Mouse (Mus musculus) myocyte (in vitro differentiated cells): Measurements from ENCODE around the gene Shisa9. TPM values are rescaled to one million over a fixed set of nuclear protein-coding genes. Genes with fewer than 3 reads are reported as not detected.

Source experiments
- H3K27me3 ChIP-seq: one replicate; pipeline ENCODE4 v1.6.1; 2011; ENCODE audit not compliant: control insufficient read depth, insufficient read depth, insufficient read length
- H3K36me3 ChIP-seq: one replicate; pipeline ENCODE4 v1.6.1; 2011; ENCODE audit not compliant: control insufficient read depth, insufficient read depth
- H3K4me2 ChIP-seq: one replicate; pipeline ENCODE4 v1.6.1; 2011; ENCODE audit warnings: low read depth, control low read depth
- H3K4me3 ChIP-seq: one replicate; pipeline ENCODE4 v1.5.1; 2011; ENCODE audit warnings: mild to moderate bottlenecking, control low read depth, moderate library complexity
- H3K79me2 ChIP-seq: one replicate; pipeline ENCODE4 v1.6.1; 2011; ENCODE audit not compliant: control insufficient read depth, insufficient read depth
- H3ac ChIP-seq: one replicate; pipeline ENCODE4 v1.6.1; 2011; ENCODE audit not compliant: control insufficient read depth, insufficient read length
- CEBPB ChIP-seq: IDR thresholded peaks from 2 replicates; pipeline ENCODE4 v1.6.1; 2011; ENCODE audit warnings: mild to moderate bottlenecking, moderate library complexity; ENCODE audit not compliant: poor library complexity, insufficient read depth, severe bottlenecking
- E2F4 ChIP-seq: IDR thresholded peaks from one replicate; pipeline ENCODE4 v1.6.1; 2011; ENCODE audit warnings: mild to moderate bottlenecking, control low read depth, moderate library complexity; ENCODE audit not compliant: insufficient read depth
- MAX ChIP-seq: IDR thresholded peaks from one replicate; pipeline ENCODE4 v1.6.1; 2011; ENCODE audit warnings: low read depth, mild to moderate bottlenecking, control low read depth
- MYOD1 ChIP-seq, 3 experiments: IDR thresholded peaks; one replicate each; pipeline ENCODE4 v1.6.1; 2011; ENCODE audit warnings: control low read depth in 2 of 3, low read depth in 2 of 3, mild to moderate bottlenecking in 2 of 3, moderate library complexity in 1 of 3; ENCODE audit not compliant: insufficient read length in 2 of 3, control insufficient read depth in 1 of 3
- MYOG ChIP-seq, 3 experiments: IDR thresholded peaks; one replicate each; pipeline ENCODE4 v1.6.1; 2011; ENCODE audit warnings: control low read depth in 2 of 3, low read depth in 2 of 3, mild to moderate bottlenecking in 2 of 3; ENCODE audit not compliant: insufficient read length in 2 of 3, control insufficient read depth in 1 of 3, insufficient read depth in 1 of 3
- POLR2A ChIP-seq: IDR thresholded peaks from one replicate; pipeline ENCODE4 v1.6.1; 2011; ENCODE audit warnings: low read depth, mild to moderate bottlenecking, control low read depth, moderate library complexity; ENCODE audit not compliant: insufficient read length
- POLR2AphosphoS2 ChIP-seq: IDR thresholded peaks from one replicate; pipeline ENCODE4 v1.6.1; 2011; ENCODE audit warnings: low read depth, control low read depth; ENCODE audit not compliant: insufficient read length
- REST ChIP-seq: IDR thresholded peaks from one replicate; pipeline ENCODE4 v1.6.1; 2011; ENCODE audit warnings: mild to moderate bottlenecking, control low read depth, moderate library complexity; ENCODE audit not compliant: insufficient read depth, insufficient read length
- SRF ChIP-seq: IDR thresholded peaks from one replicate; pipeline ENCODE4 v1.6.1; 2011; ENCODE audit warnings: low read depth; ENCODE audit not compliant: control insufficient read depth, insufficient read length
- TCF12 ChIP-seq: IDR thresholded peaks from one replicate; pipeline ENCODE4 v1.6.1; 2011; ENCODE audit warnings: mild to moderate bottlenecking, control low read depth; ENCODE audit not compliant: poor library complexity, insufficient read depth, severe bottlenecking
- TCF3 ChIP-seq: IDR thresholded peaks from one replicate; pipeline ENCODE4 v1.6.1; 2011; ENCODE audit warnings: low read depth, control low read depth; ENCODE audit not compliant: insufficient read length
- USF1 ChIP-seq: IDR thresholded peaks from one replicate; pipeline ENCODE4 v1.6.1; 2011; ENCODE audit warnings: low read depth, mild to moderate bottlenecking, control low read depth, moderate library complexity
- polyA plus RNA-seq: library from polyadenylated mRNA; unstranded; fragments of >200 nt; fragmentation: generic; extraction: Trizol; gene quantifications from one replicate; pipeline ENCODE4 v1.2.1, GENCODE M21; 2012; ENCODE audit warnings: missing spikeins

Gene Shisa9
- polyA plus RNA-seq, 1 experiment = not detected

DNA sequence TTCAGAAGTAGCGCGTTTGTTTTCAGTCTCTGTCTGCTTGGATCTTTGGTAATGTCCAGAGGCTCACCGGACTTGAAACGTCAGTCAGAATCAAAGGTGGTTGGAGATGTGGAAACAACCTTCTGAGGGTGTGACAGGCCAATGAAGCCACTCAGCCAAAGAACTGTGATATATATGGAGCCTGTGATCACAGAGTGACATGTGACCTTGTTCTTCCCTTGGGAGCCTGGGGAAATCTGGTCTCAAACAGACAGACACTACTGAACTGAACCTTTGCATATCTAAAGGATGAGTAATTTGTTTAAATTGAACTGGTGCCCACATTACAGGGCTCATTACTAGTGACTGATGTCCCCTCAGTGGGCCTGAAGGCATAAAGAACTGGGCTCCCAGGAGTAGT, 168.1 kb downstream of the Shisa9 start:
- Histone ChIP-seq H3K79me2 (no peaks in the 10 kb centered on the region), H3ac (no peak overlapping the region), H3K36me3 (no peaks in the 10 kb centered on the region), H3K4me3 (no peak overlapping the region), H3K27me3 (no peaks in the 10 kb centered on the region), H3K4me2 (no peak overlapping the region)
- no peak for TF ChIP-seq USF1
- no peak for TF ChIP-seq MYOG (IDR thresholded peaks at IDR 0.05; ENCODE audit: control insufficient read depth in 1 of 3, insufficient read depth in 1 of 3, insufficient read length in 2 of 3, low read depth in 2 of 3)
- no peak for TF ChIP-seq TCF12
- TF ChIP-seq MAX = no peak
- TF ChIP-seq MYOD1 (IDR thresholded peaks at IDR 0.05; ENCODE audit: control insufficient read depth in 1 of 3, insufficient read length in 2 of 3, low read depth in 2 of 3) = no peak
- no peak for TF ChIP-seq CEBPB
- no peak for TF ChIP-seq POLR2AphosphoS2
- no peak for TF ChIP-seq SRF
- no peak for TF ChIP-seq TCF3
- no peak for TF ChIP-seq REST
- no peak for TF ChIP-seq POLR2A
- TF ChIP-seq E2F4 = no peak

DNA sequence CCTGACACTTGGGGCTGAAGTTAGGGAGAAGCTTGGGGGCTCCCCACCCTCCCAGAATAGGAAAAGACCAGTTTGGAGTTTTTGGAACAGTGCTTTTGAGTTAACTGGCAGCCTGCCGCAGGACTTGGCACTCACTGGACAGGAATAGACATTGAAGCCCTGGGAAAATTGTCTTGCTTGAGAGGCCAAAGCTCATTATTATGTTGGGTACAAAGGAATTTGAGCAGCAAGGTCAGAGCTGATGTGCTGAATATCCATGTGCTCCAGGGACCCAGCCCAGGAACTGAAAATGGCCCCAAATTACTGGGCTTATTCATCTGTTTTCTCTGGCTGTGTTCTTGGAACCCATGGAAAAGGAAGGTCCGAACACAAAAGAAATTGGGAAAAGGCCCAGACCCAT, 170.6 kb downstream of the Shisa9 start:
- no peak overlapping the region for H3K4me2 ChIP-seq
- H3K27me3 ChIP-seq = no peaks in the 10 kb centered on the region
- no peaks in the 10 kb centered on the region for H3K79me2 ChIP-seq
- TF ChIP-seq MYOD1 (IDR thresholded peaks at IDR 0.05; ENCODE audit: control insufficient read depth in 1 of 3, insufficient read length in 2 of 3, low read depth in 2 of 3) (no peak), REST (no peak), POLR2AphosphoS2 (no peak), SRF (no peak), CEBPB (no peak), TCF12 (no peak), MYOG (IDR thresholded peaks at IDR 0.05; ENCODE audit: control insufficient read depth in 1 of 3, insufficient read depth in 1 of 3, insufficient read length in 2 of 3, low read depth in 2 of 3) (no peak), E2F4 (no peak), TCF3 (no peak), POLR2A (no peak), USF1 (no peak), MAX (no peak)
- H3ac ChIP-seq = no peak overlapping the region
- no peaks in the 10 kb centered on the region for H3K36me3 ChIP-seq
- no peak overlapping the region for H3K4me3 ChIP-seq

DNA sequence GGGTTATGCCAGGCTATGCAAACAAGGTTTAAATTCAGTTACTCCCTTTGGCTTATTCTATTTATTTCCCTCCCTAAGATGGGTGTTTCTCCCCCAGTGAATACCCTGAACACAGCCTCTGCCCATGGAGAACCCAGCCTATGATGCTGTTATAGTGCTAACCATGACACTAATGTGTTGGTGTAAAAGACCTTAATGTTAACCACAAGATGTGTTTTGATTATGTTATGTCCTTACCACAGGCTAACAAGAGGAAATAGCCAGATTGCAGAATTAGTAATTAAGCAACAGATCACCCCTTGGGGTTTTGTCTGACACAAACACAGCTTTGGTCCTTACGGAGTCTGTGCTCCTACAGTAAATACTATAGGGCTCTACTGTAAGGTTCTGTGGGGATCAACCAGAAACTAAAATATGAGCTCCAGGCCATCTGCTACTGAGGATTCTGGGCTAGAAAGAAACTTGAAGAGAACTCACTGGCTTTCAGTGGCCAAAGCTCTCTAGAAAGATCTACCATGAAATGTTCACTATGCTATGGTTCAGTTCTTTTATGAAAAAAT, 189.6 kb downstream of the Shisa9 start:
- TF ChIP-seq MYOD1 (IDR thresholded peaks at IDR 0.05; ENCODE audit: control insufficient read depth in 1 of 3, insufficient read length in 2 of 3, low read depth in 2 of 3) (no peak), MAX (no peak)
- Histone ChIP-seq H3K4me3 (no peak overlapping the region), H3K36me3 (no peaks in the 10 kb centered on the region), H3K79me2 (no peaks in the 10 kb centered on the region), H3ac (no peak overlapping the region), H3K27me3 (no peaks in the 10 kb centered on the region), H3K4me2 (no peak overlapping the region)

DNA sequence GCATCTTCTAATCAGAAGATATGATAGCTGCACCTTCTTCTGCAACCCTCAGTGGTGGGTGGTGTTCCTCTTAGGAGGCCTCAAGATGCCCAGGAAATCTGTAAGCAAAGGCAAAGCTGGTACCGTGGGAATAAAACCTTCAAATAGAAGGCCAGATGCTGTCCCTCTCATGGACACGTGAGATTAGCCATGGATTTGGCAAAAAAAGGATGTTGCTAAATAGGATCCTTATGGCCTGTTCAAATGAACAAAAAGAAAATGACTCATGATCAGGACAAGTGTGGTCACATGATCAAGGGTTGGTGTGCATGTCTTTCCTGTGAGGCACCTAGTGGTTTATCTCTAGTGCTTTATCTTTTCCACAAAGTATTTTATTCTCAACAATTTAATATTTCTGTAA, 194.1 kb downstream of the Shisa9 start:
- Histone ChIP-seq H3K79me2 (no peaks in the 10 kb centered on the region), H3ac (no peak overlapping the region), H3K4me2 (no peak overlapping the region), H3K27me3 (no peaks in the 10 kb centered on the region), H3K4me3 (no peak overlapping the region), H3K36me3 (no peaks in the 10 kb centered on the region)
- TF ChIP-seq USF1 (no peak), POLR2A (no peak), MYOG (IDR thresholded peaks at IDR 0.05; ENCODE audit: control insufficient read depth in 1 of 3, insufficient read depth in 1 of 3, insufficient read length in 2 of 3, low read depth in 2 of 3) (no peak), MYOD1 (IDR thresholded peaks at IDR 0.05; ENCODE audit: control insufficient read depth in 1 of 3, insufficient read length in 2 of 3, low read depth in 2 of 3) (no peak), TCF3 (no peak), SRF (no peak), REST (no peak), TCF12 (no peak), POLR2AphosphoS2 (no peak), MAX (no peak), E2F4 (no peak), CEBPB (no peak)

DNA sequence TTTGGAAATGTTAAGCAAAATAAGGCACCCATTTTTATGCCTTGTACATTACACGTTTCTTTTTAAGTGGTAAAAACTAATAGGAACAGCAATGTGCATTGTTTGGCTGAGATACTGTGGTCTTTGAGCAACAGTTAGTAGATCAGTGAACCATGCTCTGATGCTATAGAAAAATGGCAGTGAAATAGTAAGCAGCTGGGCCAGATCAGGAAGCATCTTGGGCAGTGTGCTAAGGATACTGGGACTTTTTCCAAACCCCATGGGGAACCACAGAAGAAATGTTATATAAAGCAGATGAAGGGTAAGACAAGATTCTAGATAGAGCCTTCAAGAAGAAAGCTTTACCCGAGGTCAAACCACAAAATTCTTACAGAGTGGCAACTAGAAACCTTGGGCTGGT, 205.8 kb downstream of the Shisa9 start:
- H3ac ChIP-seq = no peak overlapping the region
- no peaks in the 10 kb centered on the region for H3K36me3 ChIP-seq
- no peaks in the 10 kb centered on the region for H3K79me2 ChIP-seq
- TF ChIP-seq CEBPB (no peak), TCF3 (no peak), POLR2A (no peak), SRF (no peak), REST (no peak), E2F4 (no peak), POLR2AphosphoS2 (no peak), MYOD1 (IDR thresholded peaks at IDR 0.05; ENCODE audit: control insufficient read depth in 1 of 3, insufficient read length in 2 of 3, low read depth in 2 of 3) (no peak), TCF12 (no peak)
- no peak overlapping the region for H3K4me2 ChIP-seq
- H3K27me3 ChIP-seq = no peaks in the 10 kb centered on the region
- no peak overlapping the region for H3K4me3 ChIP-seq
